Mouse (Mus musculus) G1E (cell line): ENCODE results near the gene Mpdu1.

Experiments
- CTCF ChIP-seq: IDR thresholded peaks from 2 replicates; pipeline ENCODE4 v1.5.1; 2012; ENCODE audit warnings: low read depth, low read length, inconsistent platforms, mixed read lengths
- GATA1 ChIP-seq: IDR thresholded peaks from 2 replicates; pipeline ENCODE4 v1.6.1; 2012; ENCODE audit warnings: borderline replicate concordance, low read length, inconsistent platforms, mixed read lengths
- GATA2 ChIP-seq: IDR thresholded peaks from 2 replicates; pipeline ENCODE4 v1.6.1; 2012; ENCODE audit warnings: low read depth, low read length, inconsistent platforms, borderline replicate concordance
- POLR2AphosphoS5 ChIP-seq: IDR thresholded peaks from 2 replicates; pipeline ENCODE4 v1.6.1; 2012; ENCODE audit warnings: low read depth, low read length, inconsistent platforms; ENCODE audit not compliant: insufficient replicate concordance
- TAL1 ChIP-seq: conservative IDR thresholded peaks from 2 replicates; pipeline ENCODE4 v1.6.1; 2012; ENCODE audit warnings: low read depth, low read length, inconsistent platforms, mixed read lengths

GRCm38 (mm10) chr11:69656065-69656455 lies 6.4 kb downstream of the Mpdu1 start:
- TF ChIP-seq CTCF (no peak), GATA1 (no peak), GATA2 (no peak), TAL1 (no peak), POLR2AphosphoS5 (no peak)
